Mouse (Mus musculus): ENCODE results near the gene Madd. TPM values are rescaled to one million over a fixed set of nuclear protein-coding genes. Genes with fewer than 3 reads are reported as not detected.

Madd gene
- polyA plus RNA-seq, 1 experiment from 2014 or later: 64.5 TPM

- no peaks in the 10 kb centered on the region for H3K36me3 ChIP-seq (ENCODE audit: control insufficient read depth, insufficient read depth, low read length)
- no peak overlapping the region for H3K4me3 ChIP-seq (ENCODE audit: low read depth, low read length)
- no peak overlapping the region for H3K4me2 ChIP-seq (ENCODE audit: low read depth, low read length)
- no peaks in the 10 kb centered on the region for H3K27me3 ChIP-seq (ENCODE audit: control insufficient read depth, insufficient read depth, low read length)
- no peak overlapping the region for H3K27ac ChIP-seq (ENCODE audit: low read depth, low read length)
- no peaks in the 10 kb centered on the region for H3K4me1 ChIP-seq (ENCODE audit: control insufficient read depth, insufficient read depth, low read length)
- ATAC-seq (ENCODE audit: low read depth): no peak
- H3K9me3 ChIP-seq (ENCODE audit: control insufficient read depth, low read length): no peaks in the 10 kb centered on the region
- H3K9ac ChIP-seq (replicated peaks; ENCODE audit: low read depth, low read length): no peak overlapping the region
- WGBS: 88% methylated on average over 10 of the region's 10 CpGs
Measured at GRCm38 (mm10) chr2:91125101-91125500, 58.5 kb downstream of the Madd start.

DNA sequence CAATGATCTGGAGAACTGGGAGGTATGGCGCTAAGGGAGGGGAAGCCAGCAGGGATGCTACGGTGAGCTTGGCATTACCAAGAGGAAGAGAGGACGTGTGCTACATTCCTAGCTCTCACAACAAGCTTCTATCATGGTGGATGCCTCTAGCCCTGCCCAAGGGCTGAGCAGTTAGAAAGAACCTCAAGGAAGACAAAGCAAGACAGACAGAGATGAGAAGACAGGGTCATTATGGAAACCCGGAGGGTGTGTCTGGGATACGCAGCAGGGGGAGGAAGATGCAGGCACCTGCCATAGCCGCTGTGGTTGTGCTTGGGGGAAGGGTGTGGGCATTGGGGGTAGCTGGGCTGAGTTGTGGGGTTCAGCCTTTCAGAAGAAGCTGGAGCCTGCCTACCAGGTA is 60.1 kb downstream of the Madd start:
- 78% methylated on average over 6 of the region's 6 CpGs for WGBS
- Histone ChIP-seq H3K4me1 (ENCODE audit: control insufficient read depth, insufficient read depth, low read length) (no peaks in the 10 kb centered on the region), H3K9ac (replicated peaks; ENCODE audit: low read depth, low read length) (no peak overlapping the region), H3K4me2 (ENCODE audit: low read depth, low read length) (no peak overlapping the region), H3K27ac (ENCODE audit: low read depth, low read length) (no peak overlapping the region), H3K9me3 (ENCODE audit: control insufficient read depth, low read length) (no peaks in the 10 kb centered on the region), H3K36me3 (ENCODE audit: control insufficient read depth, insufficient read depth, low read length) (no peaks in the 10 kb centered on the region), H3K27me3 (ENCODE audit: control insufficient read depth, insufficient read depth, low read length) (no peaks in the 10 kb centered on the region), H3K4me3 (ENCODE audit: low read depth, low read length) (no peak overlapping the region)
- no peak for ATAC-seq (ENCODE audit: low read depth)

DNA sequence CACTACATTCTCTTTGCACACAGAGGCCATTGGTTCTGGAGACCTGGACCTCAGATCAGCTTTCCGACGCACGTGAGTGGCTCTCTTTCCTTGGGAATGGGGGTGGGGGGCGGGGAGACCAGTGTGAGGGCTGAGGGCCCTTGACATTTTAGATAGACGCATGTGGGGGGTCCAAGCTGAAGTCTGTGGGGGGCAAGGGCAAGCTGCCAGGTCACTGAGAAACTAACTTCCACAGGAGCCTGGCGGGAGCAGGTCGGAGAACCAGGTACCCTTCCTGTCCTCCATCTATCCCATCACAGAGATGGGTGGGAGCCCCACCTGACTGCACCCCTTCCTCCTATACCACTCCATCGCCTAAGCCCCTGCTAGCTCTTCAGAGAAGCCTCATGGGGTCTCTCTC is 62.1 kb downstream of the Madd start:
- H3K4me1 ChIP-seq (ENCODE audit: control insufficient read depth, insufficient read depth, low read length): no peaks in the 10 kb centered on the region
- H3K9me3 ChIP-seq (ENCODE audit: control insufficient read depth, low read length): no peaks in the 10 kb centered on the region
- no peak overlapping the region for H3K9ac ChIP-seq (replicated peaks; ENCODE audit: low read depth, low read length)
- no peak overlapping the region for H3K27ac ChIP-seq (ENCODE audit: low read depth, low read length)
- WGBS: 72% methylated on average over 8 of the region's 8 CpGs
- H3K36me3 ChIP-seq (ENCODE audit: control insufficient read depth, insufficient read depth, low read length): no peaks in the 10 kb centered on the region
- H3K4me2 ChIP-seq (ENCODE audit: low read depth, low read length): no peak overlapping the region
- no peaks in the 10 kb centered on the region for H3K27me3 ChIP-seq (ENCODE audit: control insufficient read depth, insufficient read depth, low read length)
- ATAC-seq (ENCODE audit: low read depth): no peak
- H3K4me3 ChIP-seq (ENCODE audit: low read depth, low read length): no peak overlapping the region

DNA sequence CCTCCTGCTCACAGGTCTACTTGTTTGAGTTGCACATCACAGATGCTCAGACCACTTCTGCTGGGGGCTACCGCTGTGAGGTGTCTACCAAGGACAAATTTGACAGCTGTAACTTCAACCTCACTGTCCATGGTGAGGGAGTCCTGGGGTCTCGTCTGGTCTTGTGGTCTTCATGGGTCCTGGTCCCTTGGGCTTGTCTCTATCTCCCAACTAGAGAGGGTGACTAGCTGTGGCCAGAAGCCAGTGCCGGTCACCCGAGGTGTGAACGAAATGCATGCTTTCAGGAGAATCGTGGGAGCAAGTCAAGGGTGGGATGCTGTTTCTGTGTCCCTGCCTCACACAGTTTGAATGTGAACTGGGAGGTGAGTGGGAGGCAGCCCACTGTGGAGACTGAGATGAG is 62.6 kb downstream of the Madd start:
- WGBS: 85% methylated on average over 6 of the region's 6 CpGs
- Histone ChIP-seq H3K4me3 (ENCODE audit: low read depth, low read length) (no peak overlapping the region), H3K9me3 (ENCODE audit: control insufficient read depth, low read length) (no peaks in the 10 kb centered on the region), H3K27ac (ENCODE audit: low read depth, low read length) (no peak overlapping the region), H3K27me3 (ENCODE audit: control insufficient read depth, insufficient read depth, low read length) (no peaks in the 10 kb centered on the region), H3K9ac (replicated peaks; ENCODE audit: low read depth, low read length) (no peak overlapping the region), H3K4me2 (ENCODE audit: low read depth, low read length) (no peak overlapping the region), H3K4me1 (ENCODE audit: control insufficient read depth, insufficient read depth, low read length) (no peaks in the 10 kb centered on the region), H3K36me3 (ENCODE audit: control insufficient read depth, insufficient read depth, low read length) (no peaks in the 10 kb centered on the region)
- no peak for ATAC-seq (ENCODE audit: low read depth)

GRCm38 (mm10) chr2:91120261-91120671 is 63.4 kb downstream of the Madd start:
- no peaks in the 10 kb centered on the region for H3K9me3 ChIP-seq (ENCODE audit: control insufficient read depth, low read length)
- no peak overlapping the region for H3K27ac ChIP-seq (ENCODE audit: low read depth, low read length)
- 71% methylated on average over 6 of the region's 6 CpGs for WGBS
- H3K36me3 ChIP-seq (ENCODE audit: control insufficient read depth, insufficient read depth, low read length): no peaks in the 10 kb centered on the region
- no peaks in the 10 kb centered on the region for H3K27me3 ChIP-seq (ENCODE audit: control insufficient read depth, insufficient read depth, low read length)
- H3K4me2 ChIP-seq (ENCODE audit: low read depth, low read length): no peak overlapping the region
- ATAC-seq (ENCODE audit: low read depth): no peak
- no peak overlapping the region for H3K4me3 ChIP-seq (ENCODE audit: low read depth, low read length)
- H3K4me1 ChIP-seq (ENCODE audit: control insufficient read depth, insufficient read depth, low read length): no peaks in the 10 kb centered on the region
- no peak overlapping the region for H3K9ac ChIP-seq (replicated peaks; ENCODE audit: low read depth, low read length)

- Histone ChIP-seq H3K27me3 (ENCODE audit: control insufficient read depth, insufficient read depth, low read length) (no peaks in the 10 kb centered on the region), H3K4me1 (ENCODE audit: control insufficient read depth, insufficient read depth, low read length) (no peaks in the 10 kb centered on the region), H3K9ac (replicated peaks; ENCODE audit: low read depth, low read length) (no peak overlapping the region), H3K4me3 (ENCODE audit: low read depth, low read length) (no peak overlapping the region), H3K9me3 (ENCODE audit: control insufficient read depth, low read length) (no peaks in the 10 kb centered on the region), H3K27ac (ENCODE audit: low read depth, low read length) (no peak overlapping the region), H3K36me3 (ENCODE audit: control insufficient read depth, insufficient read depth, low read length) (no peaks in the 10 kb centered on the region), H3K4me2 (ENCODE audit: low read depth, low read length) (no peak overlapping the region)
- ATAC-seq (ENCODE audit: low read depth): no peak
- WGBS: 84% methylated on average over 6 of the region's 6 CpGs
Measured at GRCm38 (mm10) chr2:91119551-91119950, 64.1 kb downstream of the Madd start.

- no peaks in the 10 kb centered on the region for H3K4me1 ChIP-seq (ENCODE audit: control insufficient read depth, insufficient read depth, low read length)
- H3K27me3 ChIP-seq (ENCODE audit: control insufficient read depth, insufficient read depth, low read length): no peaks in the 10 kb centered on the region
- no peak overlapping the region for H3K4me3 ChIP-seq (ENCODE audit: low read depth, low read length)
- H3K27ac ChIP-seq (ENCODE audit: low read depth, low read length): no peak overlapping the region
- WGBS: 92% methylated on average over 19 of the region's 19 CpGs
- ATAC-seq (ENCODE audit: low read depth): no peak
- no peaks in the 10 kb centered on the region for H3K36me3 ChIP-seq (ENCODE audit: control insufficient read depth, insufficient read depth, low read length)
- H3K9me3 ChIP-seq (ENCODE audit: control insufficient read depth, low read length): no peaks in the 10 kb centered on the region
- no peak overlapping the region for H3K4me2 ChIP-seq (ENCODE audit: low read depth, low read length)
- H3K9ac ChIP-seq (replicated peaks; ENCODE audit: low read depth, low read length): no peak overlapping the region
Measured at GRCm38 (mm10) chr2:91119061-91119460, 64.6 kb downstream of the Madd start.

DNA sequence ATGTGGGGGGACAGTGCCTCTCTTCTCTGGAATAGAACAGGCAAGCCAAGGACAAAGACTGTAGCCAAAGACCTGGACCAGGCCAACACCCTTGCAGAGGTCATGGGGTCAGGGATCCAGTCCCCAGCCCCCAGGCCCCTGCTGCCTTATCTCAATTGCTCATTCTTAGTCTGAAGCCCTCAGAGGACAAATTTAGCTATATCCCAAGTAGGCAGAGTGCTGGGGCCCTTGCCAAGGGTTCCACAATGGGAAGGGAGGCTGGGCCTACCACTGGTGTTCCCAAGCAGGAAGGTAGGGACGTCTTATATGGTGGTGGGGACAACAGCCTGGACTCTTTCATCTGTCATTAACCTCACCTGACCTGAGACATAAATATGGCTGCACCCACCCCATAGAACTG is 65.0 kb downstream of the Madd start:
- 74% methylated on average over 1 of the region's 1 CpGs for WGBS
- H3K27me3 ChIP-seq (ENCODE audit: control insufficient read depth, insufficient read depth, low read length): no peaks in the 10 kb centered on the region
- no peak overlapping the region for H3K4me3 ChIP-seq (ENCODE audit: low read depth, low read length)
- no peak overlapping the region for H3K9ac ChIP-seq (replicated peaks; ENCODE audit: low read depth, low read length)
- ATAC-seq (ENCODE audit: low read depth): no peak
- no peaks in the 10 kb centered on the region for H3K4me1 ChIP-seq (ENCODE audit: control insufficient read depth, insufficient read depth, low read length)
- H3K4me2 ChIP-seq (ENCODE audit: low read depth, low read length): no peak overlapping the region
- no peaks in the 10 kb centered on the region for H3K9me3 ChIP-seq (ENCODE audit: control insufficient read depth, low read length)
- no peaks in the 10 kb centered on the region for H3K36me3 ChIP-seq (ENCODE audit: control insufficient read depth, insufficient read depth, low read length)
- no peak overlapping the region for H3K27ac ChIP-seq (ENCODE audit: low read depth, low read length)

- Histone ChIP-seq H3K9me3 (ENCODE audit: control insufficient read depth, low read length) (no peaks in the 10 kb centered on the region), H3K9ac (replicated peaks; ENCODE audit: low read depth, low read length) (no peak within 1 kb of the TSS), H3K27me3 (ENCODE audit: control insufficient read depth, insufficient read depth, low read length) (no peaks in the 10 kb centered on the region), H3K36me3 (ENCODE audit: control insufficient read depth, insufficient read depth, low read length) (no peaks in the 10 kb centered on the region), H3K4me1 (ENCODE audit: control insufficient read depth, insufficient read depth, low read length) (no peaks in the 10 kb centered on the region), H3K27ac (ENCODE audit: low read depth, low read length) (no peak within 1 kb of the TSS), H3K4me2 (ENCODE audit: low read depth, low read length) (no peak within 1 kb of the TSS), H3K4me3 (ENCODE audit: low read depth, low read length) (no peak within 1 kb of the TSS)
- 82% methylated on average over 11 of the region's 11 CpGs for WGBS
- no peak for ATAC-seq (ENCODE audit: low read depth)
Measured at GRCm38 (mm10) chr2:91117585-91118275, 65.9 kb downstream of the Madd start, which contains the start of gene Mybpc3. Mybpc3 (plus strand) TSS chr2:91118144.

Data from neural tube, embryonic 14.5 days (tissue).